Mouse (Mus musculus): ENCODE measurements around the gene Brap.
"Not testable (repeated sequence)": the region's sequence is repeated elsewhere in the genome, so short reads cannot be mapped to it uniquely, and the experiment has no call there.

The Brap gene

DNA sequence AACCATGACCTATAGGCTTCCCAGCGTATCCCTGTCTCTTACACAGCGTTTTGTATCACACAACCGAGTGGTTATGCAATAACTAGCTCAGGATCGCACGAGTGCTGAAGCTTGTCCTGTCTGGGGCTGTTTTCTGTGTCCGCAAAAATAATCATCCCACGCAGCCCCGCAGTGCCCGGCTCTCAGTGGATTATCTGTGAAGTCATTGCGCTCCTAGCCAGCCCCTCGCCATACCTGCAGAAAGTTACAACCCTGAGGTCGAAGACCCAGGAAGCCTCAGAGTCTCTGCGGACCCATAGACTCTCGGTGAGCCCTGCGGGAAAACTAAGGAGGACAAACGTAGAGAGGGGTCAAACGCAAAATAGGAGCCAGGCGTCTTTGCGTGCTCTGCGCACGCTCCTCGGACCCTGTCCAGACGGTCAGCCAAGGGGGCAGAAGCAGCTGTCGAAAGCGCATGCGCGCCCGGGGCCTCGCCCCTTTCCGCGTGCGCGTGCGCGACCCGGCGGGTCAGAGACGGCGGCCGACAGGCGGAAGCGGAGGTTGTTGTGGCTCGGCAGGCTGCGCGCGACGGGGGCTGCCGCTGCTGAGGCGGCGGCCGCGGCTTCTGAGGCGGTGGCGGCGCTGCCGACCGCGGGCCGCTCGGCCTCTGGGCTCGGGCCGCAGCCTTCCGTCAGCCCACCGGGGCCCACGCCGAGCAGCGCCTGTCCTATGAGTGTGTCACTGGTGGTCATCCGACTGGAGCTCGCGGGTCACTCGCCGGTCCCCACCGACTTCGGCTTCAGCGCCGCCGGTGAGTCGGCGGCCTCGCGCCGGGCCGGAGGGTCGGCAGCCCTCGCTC is at the start of gene Brap, which contains the start of gene Acad10:
Gene Brap (plus strand): TSS at position 505 of the 838 bp plus-strand sequence.
Gene Acad10 (minus strand): TSS at position 456 of the 838 bp plus-strand sequence.
- in situ Hi-C loops (cut with MboI, MseI): no loop called here

GRCm38 (mm10) chr5:121612036-121612435 is 48.3 kb upstream of the Brap start:
- in situ Hi-C loops (cut with MboI, MseI): no loop called here

- in situ Hi-C loops (cut with MboI, MseI): not testable (repeated sequence)
These were observed 45.4 kb upstream of the Brap start for GRCm38 (mm10) chr5:121614921-121615320.

DNA sequence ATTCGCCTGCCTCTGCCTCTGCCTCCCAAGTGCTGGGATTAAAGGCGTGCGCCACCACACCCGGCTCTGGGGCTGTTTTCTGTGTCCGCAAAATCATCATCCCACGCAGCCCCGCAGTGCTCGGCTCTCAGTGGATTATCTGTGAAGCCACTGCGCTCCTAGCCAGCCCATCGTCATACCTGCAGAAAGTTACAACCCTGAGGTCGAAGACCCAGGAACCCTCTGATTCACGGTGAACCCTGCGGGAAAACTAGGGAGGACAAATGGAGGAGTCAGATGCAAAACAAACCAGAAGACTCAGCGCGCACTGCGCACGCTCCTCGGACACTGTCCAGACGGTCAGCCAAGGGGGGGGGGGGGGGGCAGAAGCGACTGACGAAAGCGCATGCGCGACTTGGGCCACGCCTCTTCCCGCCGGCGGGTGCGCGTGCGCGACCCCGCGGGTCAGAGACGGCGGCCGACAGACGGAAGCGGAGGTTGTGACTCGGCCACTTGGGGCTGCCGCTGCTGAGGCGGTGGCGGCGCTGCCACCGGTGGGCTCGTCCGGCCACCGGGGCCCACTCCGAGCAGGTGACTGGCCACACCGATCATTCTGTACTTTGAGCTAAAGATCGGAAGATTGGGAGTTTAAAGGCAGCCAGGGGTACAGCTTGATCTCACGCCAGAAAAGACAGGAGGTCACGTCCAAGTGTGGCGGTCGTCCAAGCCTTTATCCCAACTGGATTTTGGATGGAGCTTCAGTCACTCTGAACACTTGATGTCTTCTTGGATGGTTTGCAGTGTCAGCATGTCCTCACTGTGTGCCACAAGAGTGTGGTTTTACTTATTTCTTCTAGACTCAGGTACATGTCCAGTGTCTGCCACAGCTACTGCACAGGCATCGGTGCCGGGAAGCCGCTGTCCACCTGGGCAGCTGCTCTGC is 41.5 kb upstream of the Brap start, which contains the start of gene Acad12:
Gene Acad12 (minus strand): TSS at position 347 of the 922 bp plus-strand sequence.
- in situ Hi-C loops (cut with MboI, MseI): no loop called here

- in situ Hi-C loops (cut with MboI, MseI): no loop called here
These were observed 39.3 kb upstream of the Brap start for GRCm38 (mm10) chr5:121621102-121621501.

DNA sequence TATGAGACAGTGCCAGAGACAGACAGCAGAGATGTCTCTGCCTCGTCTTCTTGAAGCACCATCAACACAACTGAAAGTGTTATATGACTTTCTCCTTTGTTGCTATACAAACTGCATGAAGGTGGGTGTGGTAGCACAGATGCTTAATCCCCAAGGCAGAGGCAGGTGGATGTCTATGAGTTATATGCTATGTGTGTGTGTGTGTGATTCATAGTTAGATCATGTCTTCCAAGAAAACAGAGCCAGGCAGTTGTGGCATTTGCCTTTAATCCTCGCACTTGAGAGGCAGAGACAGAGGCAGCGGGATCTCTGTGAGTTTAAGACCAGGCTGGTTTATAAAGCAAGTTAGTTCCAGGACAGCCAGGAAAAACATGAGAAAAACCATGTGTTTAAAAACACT is 37.1 kb upstream of the Brap start:
- in situ Hi-C loops (cut with MboI, MseI): no loop called here

DNA sequence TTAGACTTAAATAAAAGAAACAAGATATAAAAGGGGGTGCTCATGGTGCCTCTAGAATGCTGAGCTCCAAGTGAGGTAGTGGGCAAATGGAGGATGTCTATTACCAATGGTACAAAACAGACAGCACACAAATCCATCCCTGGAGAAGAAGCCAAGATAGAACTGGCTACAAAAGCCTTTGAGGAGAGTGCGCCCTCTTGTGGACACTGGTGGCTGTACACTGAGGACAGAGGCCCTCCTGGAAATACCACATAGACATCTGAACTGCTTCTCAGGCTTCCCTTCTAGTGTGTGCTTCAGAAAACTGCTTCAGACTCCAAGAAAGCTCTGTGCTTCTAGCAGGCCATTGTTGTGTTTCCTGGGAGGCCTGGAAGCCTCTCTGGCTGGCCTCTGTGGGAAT is 32.5 kb upstream of the Brap start:
- in situ Hi-C loops (cut with MboI, MseI): no loop called here

GRCm38 (mm10) chr5:121631106-121631647 is 29.2 kb upstream of the Brap start:
- in situ Hi-C loops (cut with MboI, MseI): not testable (repeated sequence)

GRCm38 (mm10) chr5:121632804-121633203 is 27.6 kb upstream of the Brap start:
- in situ Hi-C loops (cut with MboI, MseI): no loop called here

DNA sequence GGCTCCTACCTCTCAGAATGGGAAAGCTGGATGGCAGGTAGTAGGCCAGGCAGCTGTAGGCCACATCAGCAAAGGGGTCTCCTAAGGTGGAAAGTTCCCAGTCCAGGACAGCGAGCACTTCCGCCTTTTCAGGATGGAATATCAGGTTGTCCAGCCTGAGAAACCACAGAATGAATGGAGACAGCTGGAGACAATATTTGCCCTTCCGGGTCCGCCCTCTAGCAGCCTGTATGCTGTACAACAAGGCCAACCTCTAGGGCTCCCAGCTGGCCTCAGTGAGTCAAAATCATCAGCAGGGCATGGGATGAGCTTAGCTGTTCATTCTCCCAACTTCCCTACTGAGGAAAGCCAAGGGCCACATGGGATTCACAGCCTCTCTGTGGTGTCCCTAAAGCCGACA is 25.7 kb upstream of the Brap start:
- in situ Hi-C loops (cut with MboI, MseI): no loop called here

DNA sequence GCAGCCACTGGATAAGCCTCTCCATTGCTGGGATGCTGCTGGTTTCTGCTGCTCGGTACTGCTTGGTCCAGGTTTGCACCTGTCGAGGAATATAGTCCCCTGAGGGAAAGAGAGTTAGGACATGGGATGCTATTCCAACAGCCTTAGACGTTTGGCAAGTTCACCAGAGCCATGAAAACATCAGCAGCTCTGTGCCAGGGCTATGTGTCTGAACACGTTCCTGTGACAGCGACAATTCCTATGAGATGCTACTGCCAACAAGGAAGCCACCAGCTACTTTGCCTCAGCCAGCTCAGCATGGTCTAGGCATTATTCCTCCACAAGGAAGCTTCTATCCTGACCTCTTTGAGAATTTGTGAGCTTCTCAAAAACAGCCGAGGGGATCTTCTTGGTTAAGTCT is 23.1 kb upstream of the Brap start:
- in situ Hi-C loops (cut with MboI, MseI): no loop called here

GRCm38 (mm10) chr5:121639601-121640000 is 20.8 kb upstream of the Brap start:
- in situ Hi-C loops (cut with MboI, MseI): no loop called here

GRCm38 (mm10) chr5:121649134-121649533 is 11.2 kb upstream of the Brap start:
- in situ Hi-C loops (cut with MboI, MseI): no loop called here

DNA sequence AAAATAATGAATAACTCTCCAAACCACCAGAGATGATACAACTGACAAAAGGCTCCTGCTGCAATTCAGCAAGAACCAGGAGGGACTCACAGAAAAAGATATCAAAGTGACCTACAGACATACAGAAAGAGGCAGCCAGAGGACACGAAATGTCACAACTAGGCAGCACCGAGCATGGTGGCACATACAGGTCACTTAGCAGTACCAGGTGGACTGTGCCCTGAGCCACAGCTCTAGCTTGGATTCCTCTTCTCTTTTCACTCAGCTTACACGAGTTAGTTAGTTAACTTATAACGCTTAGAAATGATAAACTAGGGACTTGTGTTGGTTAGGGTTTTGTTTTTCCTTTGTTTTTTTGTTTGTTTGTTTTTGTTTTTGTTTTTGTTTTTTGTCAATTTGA is 5.8 kb upstream of the Brap start:
- in situ Hi-C loops (cut with MboI, MseI): no loop called here

DNA sequence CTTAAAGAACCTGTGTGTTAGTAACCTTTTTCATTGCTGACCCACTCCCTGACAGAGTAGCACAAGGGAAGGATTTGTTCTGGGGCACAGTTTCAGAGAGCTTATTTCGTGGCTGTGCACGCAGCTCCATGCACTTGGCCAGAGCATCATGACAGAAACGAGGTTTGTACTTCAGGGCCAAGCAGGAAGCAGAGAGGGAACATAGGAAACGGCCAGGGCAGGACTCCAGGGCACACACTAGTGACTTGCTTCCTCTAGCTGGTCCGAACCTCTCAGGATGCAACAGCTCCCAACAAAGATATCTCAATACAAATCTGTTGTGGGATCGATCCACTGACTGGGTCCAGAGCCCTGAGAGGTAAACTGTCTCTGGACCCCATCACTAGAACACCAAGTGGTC is 3.5 kb upstream of the Brap start:
- in situ Hi-C loops (cut with MboI, MseI): not testable (repeated sequence)

DNA sequence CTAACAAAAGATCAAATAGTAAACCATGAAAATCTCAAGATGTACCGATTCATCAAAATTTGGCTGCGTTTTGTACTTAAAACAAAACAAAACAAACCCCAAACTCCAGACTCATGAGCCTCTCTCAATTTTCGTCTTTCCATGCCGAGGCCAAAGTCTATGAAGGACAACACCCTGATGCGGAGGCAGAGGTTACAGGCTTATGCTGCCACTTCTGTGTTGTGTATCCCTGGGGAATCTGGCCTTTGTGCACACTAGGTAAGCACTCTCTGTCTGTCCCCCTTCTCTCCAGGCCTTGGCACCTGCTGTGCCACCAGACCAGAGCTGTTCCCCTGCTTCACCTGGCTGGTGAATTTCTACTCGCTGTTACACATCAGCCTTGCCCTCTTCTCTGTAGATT is 2.7 kb upstream of the Brap start:
- in situ Hi-C loops (cut with MboI, MseI): not testable (repeated sequence)

GRCm38 (mm10) chr5:121660897-121661254 is 513 bp downstream of the Brap start:
- in situ Hi-C loops (cut with MboI, MseI): no loop called here

DNA sequence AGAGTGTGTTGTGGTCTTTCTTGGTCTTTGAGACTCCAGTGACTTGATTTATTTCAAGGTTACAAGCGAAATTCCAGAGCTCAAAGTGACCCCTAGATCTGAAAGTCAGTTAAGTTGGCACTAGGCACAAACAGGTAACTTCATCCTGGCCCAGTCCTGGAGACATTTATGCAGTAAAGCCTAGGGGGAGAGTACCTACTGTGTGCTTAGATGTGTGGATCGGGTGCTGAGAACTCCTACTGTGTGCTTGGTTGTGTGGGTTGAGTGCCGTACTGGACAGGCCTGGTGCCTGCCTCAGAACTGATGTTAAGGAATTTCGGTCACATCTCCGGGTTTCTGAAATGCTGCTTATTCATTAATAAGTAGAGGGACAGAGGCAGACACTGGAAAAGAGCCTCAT is 1.1 kb downstream of the Brap start:
- in situ Hi-C loops (cut with MboI, MseI): no loop called here

DNA sequence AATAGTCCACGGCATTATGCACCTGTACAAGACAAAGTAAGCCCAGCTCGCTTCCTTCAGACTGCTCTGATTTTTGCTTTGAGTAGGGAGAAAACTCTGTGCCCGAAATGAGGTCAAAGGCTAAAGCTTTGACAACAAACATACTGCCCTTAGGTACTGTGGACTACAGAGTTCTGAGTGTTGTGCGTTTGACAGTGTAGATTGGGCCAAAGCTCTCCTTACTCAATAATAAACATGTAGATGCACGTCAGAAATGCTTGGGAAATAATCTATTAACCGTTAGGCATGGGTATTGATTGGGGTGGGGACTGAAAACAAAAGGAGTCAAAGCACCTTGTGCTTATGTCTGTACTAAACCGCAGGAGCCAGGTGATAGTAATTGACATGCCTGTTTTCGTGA is 3.1 kb downstream of the Brap start:
- in situ Hi-C loops (cut with MboI, MseI): no loop called here

DNA sequence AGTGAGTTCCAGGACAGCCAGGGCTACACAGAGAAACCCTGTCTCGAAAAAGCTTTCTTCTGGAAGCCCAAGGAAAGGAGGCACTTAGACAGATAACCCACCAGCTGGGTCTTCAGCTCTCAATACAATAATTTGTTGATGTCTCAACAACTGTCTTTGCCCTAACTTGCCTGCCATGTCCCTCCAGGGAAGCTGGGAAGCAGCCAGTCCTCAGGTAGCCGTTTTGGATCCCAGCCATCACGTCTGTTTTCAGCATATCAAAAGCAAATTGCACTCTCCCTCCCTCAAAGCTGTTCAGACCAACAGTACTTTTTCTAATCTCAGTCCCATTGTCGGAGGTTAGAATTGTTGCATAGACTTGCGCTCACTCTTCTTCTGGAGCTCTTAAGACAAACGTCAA is 3.7 kb downstream of the Brap start:
- in situ Hi-C loops (cut with MboI, MseI): no loop called here

GRCm38 (mm10) chr5:121664971-121665370 is 4.6 kb downstream of the Brap start:
- in situ Hi-C loops (cut with MboI, MseI): no loop called here

GRCm38 (mm10) chr5:121667067-121667466 is 6.7 kb downstream of the Brap start:
- in situ Hi-C loops (cut with MboI, MseI): no loop called here
